Mouse (Mus musculus) liver, embryonic 15.5 days (tissue): Measurements from ENCODE around the gene Tmem245. TPM values are rescaled to one million over a fixed set of nuclear protein-coding genes. Genes with fewer than 3 reads are reported as not detected.

Source experiments
- ATAC-seq: fragments of 200-750 bp; cut with Nextera tagmentation; 2 replicates; pipeline ENCODE4 v1.8.0; 2017; ENCODE audit warnings: moderate number of reproducible peaks, mild to moderate bottlenecking, moderate library complexity; ENCODE audit not compliant: insufficient read depth
- H3K27ac ChIP-seq: fragments of 300-500 bp; sonication (generic); replicated peaks from 2 replicates; pipeline ENCODE4 v1.5.1; 2015; ENCODE audit warnings: mild to moderate bottlenecking, inconsistent platforms
- H3K27me3 ChIP-seq: fragments of 300-500 bp; sonication (generic); 2 replicates; pipeline ENCODE4 v1.6.1; 2015; ENCODE audit warnings: mild to moderate bottlenecking, inconsistent platforms
- H3K36me3 ChIP-seq: fragments of 300-500 bp; sonication (generic); replicated peaks from 2 replicates; pipeline ENCODE4 v1.6.1; 2015; ENCODE audit warnings: moderate library complexity, mild to moderate bottlenecking, inconsistent platforms
- H3K4me1 ChIP-seq: fragments of 300-500 bp; sonication (generic); replicated peaks from 2 replicates; pipeline ENCODE4 v1.6.1; 2015; ENCODE audit warnings: inconsistent platforms
- H3K4me2 ChIP-seq: fragments of 300-500 bp; sonication (generic); 2 replicates; pipeline ENCODE4 v1.6.1; 2015; ENCODE audit warnings: moderate library complexity, mild to moderate bottlenecking, inconsistent platforms
- H3K4me3 ChIP-seq: fragments of 300-500 bp; sonication (generic); replicated peaks from 2 replicates; pipeline ENCODE4 v1.5.1; 2015; ENCODE audit warnings: mild to moderate bottlenecking, inconsistent platforms
- H3K9ac ChIP-seq: fragments of 300-500 bp; sonication (generic); 2 replicates; pipeline ENCODE4 v1.6.1; 2015; ENCODE audit warnings: moderate library complexity, mild to moderate bottlenecking, inconsistent platforms
- H3K9me3 ChIP-seq: fragments of 300-500 bp; sonication (generic); replicated peaks from 2 replicates; pipeline ENCODE4 v1.6.1; 2016; ENCODE audit warnings: inconsistent platforms
- whole genome bisulfite sequencing: fragments of 180-500 bp; shearing (Covaris S2); methylation state at CpG from one replicate; pipeline ENCODE4 v1.1.7; 2015; ENCODE audit warnings: mixed read lengths; ENCODE audit not compliant: insufficient replicate concordance; 5-methylcytosine and 5-hydroxymethylcytosine counted together
- polyA plus RNA-seq: library from polyadenylated mRNA; unstranded; fragments of >200 nt; fragmentation: Nextera tagmentation; extraction: Ambion mirVana; gene quantifications from 2 replicates; pipeline ENCODE4 v1.2.1, GENCODE M21; 2015

The Tmem245 gene
- polyA plus RNA-seq, 1 experiment from 2014 or later: 3.1 TPM

DNA sequence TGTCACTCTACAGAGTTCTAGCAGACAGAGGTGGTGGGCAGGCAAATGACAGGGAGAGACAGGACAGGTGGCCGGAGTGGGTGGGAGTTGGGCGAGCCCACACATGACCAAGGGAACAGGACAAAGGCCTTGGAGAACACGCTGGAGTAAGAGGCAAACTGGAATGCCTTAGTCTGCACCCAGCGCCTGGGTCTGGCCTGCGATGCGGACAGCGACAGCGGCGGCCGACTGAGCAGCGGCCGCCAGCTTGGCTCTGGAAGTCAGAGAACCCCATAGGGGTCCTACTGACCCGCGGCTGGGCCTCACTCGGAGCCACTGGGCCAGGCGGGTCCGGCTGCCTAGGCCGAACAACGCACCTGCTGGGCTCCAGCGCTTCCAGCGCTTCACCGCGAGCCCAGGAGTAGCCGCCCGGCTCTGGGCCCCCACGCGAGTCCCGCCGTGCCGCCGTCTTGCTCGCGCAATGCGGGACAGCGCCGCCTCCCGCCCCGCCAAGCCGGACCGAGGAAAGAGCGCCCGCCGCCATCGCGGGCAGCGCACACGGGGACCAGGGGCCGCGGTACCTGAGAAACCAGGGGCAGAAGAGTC, 82.7 kb downstream of the Tmem245 start:
- peak; percentile 47 for ATAC-seq

DNA sequence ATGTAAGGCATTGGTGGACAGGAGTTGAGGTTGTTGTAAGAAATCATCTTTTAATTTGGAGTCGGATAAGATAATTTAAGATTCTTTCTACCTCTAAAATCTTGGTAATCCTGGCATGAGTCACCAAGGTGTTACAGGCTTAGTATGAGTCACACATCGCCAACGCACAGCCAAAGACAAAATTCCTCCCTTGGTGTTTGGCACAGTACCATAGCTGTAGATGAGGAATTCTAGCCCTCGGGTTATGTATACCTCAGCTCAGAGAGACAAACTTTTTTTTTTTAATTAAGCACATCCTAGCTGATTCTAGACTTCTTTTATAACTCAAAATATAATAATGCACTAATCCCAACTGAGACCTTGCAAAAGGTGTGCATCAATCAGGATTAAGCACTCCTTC, 83.2 kb downstream of the Tmem245 start:
- Histone ChIP-seq H3K4me3 (peak overlapping the region; percentile 82), H3K4me1 (peaks cover 47% of the 10 kb centered on the region), H3K9ac (peak overlapping the region; percentile 81), H3K27me3 (no peaks in the 10 kb centered on the region), H3K9me3 (no peaks in the 10 kb centered on the region), H3K36me3 (no peaks in the 10 kb centered on the region), H3K4me2 (peak overlapping the region; percentile 98), H3K27ac (peak overlapping the region; percentile 88)
- 58% methylated on average over 4 of the region's 4 CpGs for WGBS
- ATAC-seq: no peak

More for the DNA sequence above, 82.7 kb downstream of the Tmem245 start:
- Histone ChIP-seq H3K4me1 (peaks cover 47% of the 10 kb centered on the region), H3K9me3 (no peaks in the 10 kb centered on the region), H3K27ac (peak overlapping the region; percentile 88), H3K36me3 (no peaks in the 10 kb centered on the region), H3K4me3 (peak overlapping the region; percentile 82), H3K4me2 (peak overlapping the region; percentile 98), H3K9ac (peak overlapping the region; percentile 81), H3K27me3 (no peaks in the 10 kb centered on the region)
- under 1% methylated on average over 49 of the region's 49 CpGs for WGBS

- ATAC-seq: no peak
- H3K4me2 ChIP-seq: peak overlapping the region; percentile 16
Observed at GRCm38 (mm10) chr4:56861551-56861950, 85.7 kb downstream of the Tmem245 start.

GRCm38 (mm10) chr4:56858733-56859132, 88.5 kb downstream of the Tmem245 start:
- no peak for ATAC-seq
- Histone ChIP-seq H3K9ac (no peak overlapping the region), H3K27ac (no peak overlapping the region), H3K36me3 (no peaks in the 10 kb centered on the region), H3K9me3 (no peaks in the 10 kb centered on the region), H3K4me2 (no peak overlapping the region), H3K27me3 (no peaks in the 10 kb centered on the region), H3K4me1 (peaks cover 27% of the 10 kb centered on the region), H3K4me3 (no peak overlapping the region)
- 64% methylated on average over 9 of the region's 9 CpGs for WGBS

More at GRCm38 (mm10) chr4:56861551-56861950, 85.7 kb downstream of the Tmem245 start:
- H3K4me1 ChIP-seq: peaks cover 47% of the 10 kb centered on the region
- no peaks in the 10 kb centered on the region for H3K27me3 ChIP-seq
- no peak overlapping the region for H3K4me3 ChIP-seq
- H3K9me3 ChIP-seq: no peaks in the 10 kb centered on the region
- H3K36me3 ChIP-seq: no peaks in the 10 kb centered on the region
- WGBS: 24% methylated on average over 4 of the region's 4 CpGs
- H3K27ac ChIP-seq: no peak overlapping the region
- H3K9ac ChIP-seq: no peak overlapping the region

- no peak for ATAC-seq
- H3K27me3 ChIP-seq: no peaks in the 10 kb centered on the region
- no peak overlapping the region for H3K4me3 ChIP-seq
- no peak overlapping the region for H3K9ac ChIP-seq
- 69% methylated on average over 8 of the region's 8 CpGs for WGBS
- 0 out of 2 replicates have a peak, but pooled peaks cover 8% of the 10 kb centered on the region for H3K4me1 ChIP-seq
- no peaks in the 10 kb centered on the region for H3K9me3 ChIP-seq
- no peak overlapping the region for H3K27ac ChIP-seq
- H3K4me2 ChIP-seq: no peak overlapping the region
- no peaks in the 10 kb centered on the region for H3K36me3 ChIP-seq
Observed at GRCm38 (mm10) chr4:56856371-56856949, 90.8 kb downstream of the Tmem245 start.

- Histone ChIP-seq H3K27me3 (no peaks in the 10 kb centered on the region), H3K9me3 (no peaks in the 10 kb centered on the region), H3K36me3 (no peaks in the 10 kb centered on the region), H3K4me1 (0 out of 2 replicates have a peak, but pooled peaks cover 9% of the 10 kb centered on the region), H3K9ac (no peak overlapping the region), H3K4me3 (no peak overlapping the region), H3K27ac (no peak overlapping the region), H3K4me2 (no peak overlapping the region)
- 76% methylated on average over 5 of the region's 5 CpGs for WGBS
- no peak for ATAC-seq
Observed at GRCm38 (mm10) chr4:56855935-56856334, 91.3 kb downstream of the Tmem245 start.

GRCm38 (mm10) chr4:56850724-56851123, 96.5 kb downstream of the Tmem245 start:
- no peak overlapping the region for H3K9ac ChIP-seq
- H3K4me3 ChIP-seq: no peak overlapping the region
- 0 out of 2 replicates have a peak, but pooled peaks cover 8% of the 10 kb centered on the region for H3K4me1 ChIP-seq
- H3K27me3 ChIP-seq: no peaks in the 10 kb centered on the region
- H3K36me3 ChIP-seq: no peaks in the 10 kb centered on the region
- no peaks in the 10 kb centered on the region for H3K9me3 ChIP-seq
- no peak overlapping the region for H3K4me2 ChIP-seq
- WGBS: 50% methylated on average over 6 of the region's 6 CpGs
- H3K27ac ChIP-seq: no peak overlapping the region
- ATAC-seq: no peak

GRCm38 (mm10) chr4:56848044-56848443, 99.2 kb downstream of the Tmem245 start:
- H3K4me1 ChIP-seq: peaks cover 8% of the 10 kb centered on the region; the same call in 1 of the 2 replicates
- no peaks in the 10 kb centered on the region for H3K27me3 ChIP-seq
- 76% methylated on average over 6 of the region's 6 CpGs for whole genome bisulfite sequencing
- H3K9ac ChIP-seq: no peak overlapping the region
- H3K9me3 ChIP-seq: no peaks in the 10 kb centered on the region
- H3K27ac ChIP-seq: no peak overlapping the region
- ATAC-seq: no peak
- peaks cover 15% of the 10 kb centered on the region for H3K36me3 ChIP-seq
- no peak overlapping the region for H3K4me2 ChIP-seq
- H3K4me3 ChIP-seq: no peak overlapping the region

- H3K27me3 ChIP-seq: no peaks in the 10 kb centered on the region
- H3K27ac ChIP-seq: no peak overlapping the region
- no peak overlapping the region for H3K9ac ChIP-seq
- 75% methylated on average over 3 of the region's 3 CpGs for WGBS
- H3K4me1 ChIP-seq: peaks cover 8% of the 10 kb centered on the region; the same call in 1 of the 2 replicates
- H3K9me3 ChIP-seq: no peaks in the 10 kb centered on the region
- peaks cover 15% of the 10 kb centered on the region for H3K36me3 ChIP-seq
- no peak overlapping the region for H3K4me2 ChIP-seq
- no peak for ATAC-seq
- H3K4me3 ChIP-seq: no peak overlapping the region
Observed at GRCm38 (mm10) chr4:56847400-56847799, 99.8 kb downstream of the Tmem245 start.

- Histone ChIP-seq H3K36me3 (peaks cover 17% of the 10 kb centered on the region), H3K9me3 (no peaks in the 10 kb centered on the region), H3K27ac (no peak overlapping the region), H3K9ac (no peak overlapping the region), H3K4me2 (no peak overlapping the region), H3K27me3 (no peaks in the 10 kb centered on the region), H3K4me3 (no peak overlapping the region), H3K4me1 (peaks cover 3% of the 10 kb centered on the region; the same call in 1 of the 2 replicates)
- ATAC-seq: no peak
- WGBS: 75% methylated on average over 12 of the region's 12 CpGs
Observed at GRCm38 (mm10) chr4:56845896-56846533, 101.2 kb downstream of the Tmem245 start.

DNA sequence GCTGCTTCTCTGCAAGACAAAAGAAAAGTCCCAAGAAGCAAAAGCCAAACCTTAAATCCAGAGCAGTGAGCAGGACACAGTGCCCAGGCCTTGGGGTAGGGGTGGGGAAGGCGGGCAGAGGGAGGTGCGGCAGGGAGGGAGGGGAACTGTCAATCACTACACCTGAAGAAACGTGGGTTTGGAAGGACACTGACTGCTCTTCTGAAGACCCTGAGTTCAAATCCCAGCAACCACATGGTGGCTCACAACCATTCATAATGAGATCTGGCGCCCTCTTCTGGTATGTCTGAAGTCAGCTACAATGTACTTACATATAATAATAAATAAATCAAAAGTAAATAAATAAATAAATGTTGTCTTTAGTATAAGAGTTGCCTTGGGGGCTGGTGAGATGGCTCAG, 102.3 kb downstream of the Tmem245 start:
- H3K4me2 ChIP-seq: no peak overlapping the region
- no peaks in the 10 kb centered on the region for H3K9me3 ChIP-seq
- H3K4me1 ChIP-seq: no peaks in the 10 kb centered on the region; the same call in 1 of the 2 replicates
- 72% methylated on average over 4 of the region's 4 CpGs for WGBS
- H3K36me3 ChIP-seq: peaks cover 18% of the 10 kb centered on the region
- ATAC-seq: no peak
- H3K27me3 ChIP-seq: no peaks in the 10 kb centered on the region
- no peak overlapping the region for H3K4me3 ChIP-seq
- no peak overlapping the region for H3K9ac ChIP-seq
- H3K27ac ChIP-seq: no peak overlapping the region
